Mouse (Mus musculus): ENCODE measurements around the gene Kcnj6. TPM values are rescaled to one million over a fixed set of nuclear protein-coding genes. Genes with fewer than 3 reads are reported as not detected.

Gene Kcnj6
- polyA plus RNA-seq, 1 experiment = 0.07 TPM

GRCm38 (mm10) chr16:94798241-94798640, 199.3 kb downstream of the Kcnj6 start:
- no peak for TF ChIP-seq CTCF (IDR thresholded peaks at IDR 0.05; ENCODE audit: borderline replicate concordance, control insufficient read depth, extremely low read depth, insufficient read depth, low read length, poor library complexity)
- no peak for TF ChIP-seq POLR2A (IDR thresholded peaks at IDR 0.05; ENCODE audit: control insufficient read depth, extremely low read depth, insufficient read depth, low read length, poor library complexity)
- 93% methylated on average over 11 of the region's 12 CpGs for WGBS
- no peak for DNase-seq
- Histone ChIP-seq H3K36me3 (ENCODE audit: control insufficient read depth, insufficient read depth, low read length) (no peaks in the 10 kb centered on the region), H3K27ac (ENCODE audit: control insufficient read depth, insufficient read depth, low read length) (no peak overlapping the region), H3K4me3 (ENCODE audit: control insufficient read depth, insufficient read depth, low read length) (no peak overlapping the region), H3K27me3 (ENCODE audit: control insufficient read depth, insufficient read depth, low read length) (no peaks in the 10 kb centered on the region), H3K4me1 (replicated peaks; ENCODE audit: control insufficient read depth, insufficient read depth, low read length) (no peaks in the 10 kb centered on the region)

- DNase-seq = no peak
- Histone ChIP-seq H3K27me3 (ENCODE audit: control insufficient read depth, insufficient read depth, low read length) (no peaks in the 10 kb centered on the region), H3K4me3 (ENCODE audit: control insufficient read depth, insufficient read depth, low read length) (no peak overlapping the region), H3K27ac (ENCODE audit: control insufficient read depth, insufficient read depth, low read length) (no peak overlapping the region), H3K36me3 (ENCODE audit: control insufficient read depth, insufficient read depth, low read length) (no peaks in the 10 kb centered on the region), H3K4me1 (replicated peaks; ENCODE audit: control insufficient read depth, insufficient read depth, low read length) (no peaks in the 10 kb centered on the region)
- TF ChIP-seq CTCF (IDR thresholded peaks at IDR 0.05; ENCODE audit: borderline replicate concordance, control insufficient read depth, extremely low read depth, insufficient read depth, low read length, poor library complexity) (no peak), POLR2A (IDR thresholded peaks at IDR 0.05; ENCODE audit: control insufficient read depth, extremely low read depth, insufficient read depth, low read length, poor library complexity) (no peak)
- 76% methylated on average over 6 of the region's 6 CpGs for WGBS
These were observed 200.1 kb downstream of the Kcnj6 start for GRCm38 (mm10) chr16:94797366-94797765.

- H3K4me3 ChIP-seq (ENCODE audit: control insufficient read depth, insufficient read depth, low read length) = no peak overlapping the region
- H3K27me3 ChIP-seq (ENCODE audit: control insufficient read depth, insufficient read depth, low read length) = no peaks in the 10 kb centered on the region
- no peak for DNase-seq
- 16% methylated on average over 7 of the region's 7 CpGs for whole genome bisulfite sequencing
- no peaks in the 10 kb centered on the region for H3K36me3 ChIP-seq (ENCODE audit: control insufficient read depth, insufficient read depth, low read length)
- no peak for TF ChIP-seq CTCF (IDR thresholded peaks at IDR 0.05; ENCODE audit: borderline replicate concordance, control insufficient read depth, extremely low read depth, insufficient read depth, low read length, poor library complexity)
- no peak for TF ChIP-seq POLR2A (IDR thresholded peaks at IDR 0.05; ENCODE audit: control insufficient read depth, extremely low read depth, insufficient read depth, low read length, poor library complexity)
- no peaks in the 10 kb centered on the region for H3K4me1 ChIP-seq (replicated peaks; ENCODE audit: control insufficient read depth, insufficient read depth, low read length)
- H3K27ac ChIP-seq (ENCODE audit: control insufficient read depth, insufficient read depth, low read length) = no peak overlapping the region
These were observed 204.5 kb downstream of the Kcnj6 start for GRCm38 (mm10) chr16:94793041-94793440.

DNA sequence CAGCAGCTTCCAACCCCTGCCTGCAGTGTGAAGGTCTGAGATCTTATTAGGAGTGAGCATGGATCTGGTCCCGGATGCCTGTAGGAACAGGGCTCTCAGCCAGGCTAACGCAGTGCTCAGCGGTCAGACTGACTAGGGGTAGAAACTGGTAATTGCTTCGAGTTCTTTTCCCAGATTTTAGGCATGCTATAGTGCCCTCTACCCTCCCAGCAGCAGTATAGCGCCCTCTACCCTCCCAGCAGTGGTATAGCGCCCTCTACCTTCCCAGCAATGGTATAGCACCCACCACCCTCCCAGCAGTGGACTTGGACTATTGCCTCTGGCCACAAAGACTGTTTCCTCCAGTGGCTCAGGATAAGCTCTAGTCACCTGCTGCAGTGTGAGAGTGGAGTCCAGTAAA, 207.5 kb downstream of the Kcnj6 start:
- H3K4me1 ChIP-seq (replicated peaks; ENCODE audit: control insufficient read depth, insufficient read depth, low read length) = no peaks in the 10 kb centered on the region
- TF ChIP-seq POLR2A (IDR thresholded peaks at IDR 0.05; ENCODE audit: control insufficient read depth, extremely low read depth, insufficient read depth, low read length, poor library complexity) (no peak), CTCF (IDR thresholded peaks at IDR 0.05; ENCODE audit: borderline replicate concordance, control insufficient read depth, extremely low read depth, insufficient read depth, low read length, poor library complexity) (no peak)
- H3K36me3 ChIP-seq (ENCODE audit: control insufficient read depth, insufficient read depth, low read length) = no peaks in the 10 kb centered on the region
- no peaks in the 10 kb centered on the region for H3K27me3 ChIP-seq (ENCODE audit: control insufficient read depth, insufficient read depth, low read length)
- DNase-seq = peak; percentile 7
- no peak overlapping the region for H3K4me3 ChIP-seq (ENCODE audit: control insufficient read depth, insufficient read depth, low read length)
- WGBS = 46% methylated on average over 6 of the region's 6 CpGs
- no peak overlapping the region for H3K27ac ChIP-seq (ENCODE audit: control insufficient read depth, insufficient read depth, low read length)

GRCm38 (mm10) chr16:94788716-94789115, 208.8 kb downstream of the Kcnj6 start:
- no peaks in the 10 kb centered on the region for H3K27me3 ChIP-seq (ENCODE audit: control insufficient read depth, insufficient read depth, low read length)
- H3K27ac ChIP-seq (ENCODE audit: control insufficient read depth, insufficient read depth, low read length) = no peak overlapping the region
- H3K4me3 ChIP-seq (ENCODE audit: control insufficient read depth, insufficient read depth, low read length) = no peak overlapping the region
- no peaks in the 10 kb centered on the region for H3K4me1 ChIP-seq (replicated peaks; ENCODE audit: control insufficient read depth, insufficient read depth, low read length)
- TF ChIP-seq CTCF (IDR thresholded peaks at IDR 0.05; ENCODE audit: borderline replicate concordance, control insufficient read depth, extremely low read depth, insufficient read depth, low read length, poor library complexity) (no peak), POLR2A (IDR thresholded peaks at IDR 0.05; ENCODE audit: control insufficient read depth, extremely low read depth, insufficient read depth, low read length, poor library complexity) (no peak)
- no peaks in the 10 kb centered on the region for H3K36me3 ChIP-seq (ENCODE audit: control insufficient read depth, insufficient read depth, low read length)
- WGBS = 91% methylated on average over 7 of the region's 7 CpGs
- no peak for DNase-seq

DNA sequence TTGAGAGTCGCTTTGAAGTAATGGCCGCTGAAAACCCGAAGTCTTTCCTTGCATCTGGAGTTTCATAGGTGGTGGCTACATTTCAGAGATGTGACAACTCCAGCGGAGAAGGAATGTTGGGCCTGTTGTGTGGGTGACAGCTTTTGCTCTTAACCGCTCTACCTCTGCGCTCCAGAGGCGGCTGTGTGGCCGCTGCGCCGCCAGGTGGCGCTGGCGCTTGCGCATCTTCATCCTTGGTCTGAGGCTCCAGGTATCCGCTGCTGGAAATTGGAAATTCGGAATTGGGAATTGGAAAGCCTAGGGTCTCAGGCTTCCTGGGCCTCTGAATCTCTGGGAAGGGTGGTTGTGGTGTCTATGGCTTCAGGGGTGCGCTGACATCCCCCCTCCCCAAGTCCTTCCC, 209.3 kb downstream of the Kcnj6 start:
- no peak overlapping the region for H3K27ac ChIP-seq (ENCODE audit: control insufficient read depth, insufficient read depth, low read length)
- TF ChIP-seq POLR2A (IDR thresholded peaks at IDR 0.05; ENCODE audit: control insufficient read depth, extremely low read depth, insufficient read depth, low read length, poor library complexity) (no peak), CTCF (IDR thresholded peaks at IDR 0.05; ENCODE audit: borderline replicate concordance, control insufficient read depth, extremely low read depth, insufficient read depth, low read length, poor library complexity) (peak; percentile 89)
- no peaks in the 10 kb centered on the region for H3K4me1 ChIP-seq (replicated peaks; ENCODE audit: control insufficient read depth, insufficient read depth, low read length)
- no peaks in the 10 kb centered on the region for H3K36me3 ChIP-seq (ENCODE audit: control insufficient read depth, insufficient read depth, low read length)
- DNase-seq = peak; percentile 33
- 31% methylated on average over 16 of the region's 16 CpGs for WGBS
- no peaks in the 10 kb centered on the region for H3K27me3 ChIP-seq (ENCODE audit: control insufficient read depth, insufficient read depth, low read length)
- H3K4me3 ChIP-seq (ENCODE audit: control insufficient read depth, insufficient read depth, low read length) = no peak overlapping the region

GRCm38 (mm10) chr16:94785873-94786272, 211.6 kb downstream of the Kcnj6 start:
- WGBS = 86% methylated on average over 5 of the region's 5 CpGs
- TF ChIP-seq CTCF (IDR thresholded peaks at IDR 0.05; ENCODE audit: borderline replicate concordance, control insufficient read depth, extremely low read depth, insufficient read depth, low read length, poor library complexity) (no peak), POLR2A (IDR thresholded peaks at IDR 0.05; ENCODE audit: control insufficient read depth, extremely low read depth, insufficient read depth, low read length, poor library complexity) (no peak)
- Histone ChIP-seq H3K36me3 (ENCODE audit: control insufficient read depth, insufficient read depth, low read length) (no peaks in the 10 kb centered on the region), H3K27me3 (ENCODE audit: control insufficient read depth, insufficient read depth, low read length) (no peaks in the 10 kb centered on the region), H3K27ac (ENCODE audit: control insufficient read depth, insufficient read depth, low read length) (no peak overlapping the region), H3K4me3 (ENCODE audit: control insufficient read depth, insufficient read depth, low read length) (no peak overlapping the region), H3K4me1 (replicated peaks; ENCODE audit: control insufficient read depth, insufficient read depth, low read length) (no peaks in the 10 kb centered on the region)
- DNase-seq = no peak

Data from thymus, adult 2 months (tissue).